Mouse (Mus musculus): ENCODE measurements around the gene Atg14. TPM values are rescaled to one million over a fixed set of nuclear protein-coding genes. Genes with fewer than 3 reads are reported as not detected.
"Not testable (repeated sequence)": the region's sequence is repeated elsewhere in the genome, so short reads cannot be mapped to it uniquely, and the experiment has no call there.

Atg14 gene
- polyA plus RNA-seq, 1 experiment: 5.5 TPM

DNA sequence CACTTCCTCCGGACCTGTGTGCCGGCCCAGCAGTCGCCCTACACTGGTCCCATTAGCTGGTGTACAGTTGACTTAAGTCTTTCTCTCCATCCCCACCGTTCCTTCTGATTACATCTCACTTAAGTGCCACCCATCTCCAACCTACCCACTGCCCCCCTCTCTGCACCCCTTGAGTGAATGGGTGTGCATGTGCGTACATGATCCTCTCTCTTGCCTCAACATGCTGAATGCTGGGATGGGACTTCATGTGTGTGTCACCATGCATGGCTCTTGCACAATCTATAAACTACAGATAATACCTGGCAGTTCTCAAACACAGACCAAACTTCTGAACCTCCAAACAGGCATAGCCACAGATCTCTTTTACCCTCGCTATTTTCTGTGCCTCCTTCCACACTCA, 18.8 kb downstream of the Atg14 start:
- 93% methylated on average over 6 of the region's 6 CpGs for WGBS
- DNase-seq (ENCODE audit: low read depth, low spot score): no peak

DNA sequence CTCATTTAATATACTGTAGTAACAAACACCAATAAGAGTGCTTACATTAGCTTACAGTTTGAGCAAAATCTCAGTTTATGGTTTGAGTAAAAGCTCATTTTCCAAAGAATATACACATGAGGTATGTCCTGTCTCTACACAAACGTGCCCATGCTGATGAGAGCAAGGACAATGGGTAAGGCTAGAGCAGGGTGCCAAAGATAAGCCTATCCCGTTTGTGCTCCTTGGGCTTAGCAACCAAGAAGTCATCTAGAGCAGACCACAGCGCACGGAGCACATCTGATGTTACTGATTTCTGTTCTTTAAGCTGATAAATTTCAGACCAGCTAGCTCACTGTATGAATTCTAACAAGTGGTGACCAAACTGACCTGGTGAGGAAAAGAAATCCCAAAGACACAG, 25.6 kb downstream of the Atg14 start:
- DNase-seq (ENCODE audit: low read depth, low spot score): no peak
- WGBS: 92% methylated on average over 4 of the region's 4 CpGs

DNA sequence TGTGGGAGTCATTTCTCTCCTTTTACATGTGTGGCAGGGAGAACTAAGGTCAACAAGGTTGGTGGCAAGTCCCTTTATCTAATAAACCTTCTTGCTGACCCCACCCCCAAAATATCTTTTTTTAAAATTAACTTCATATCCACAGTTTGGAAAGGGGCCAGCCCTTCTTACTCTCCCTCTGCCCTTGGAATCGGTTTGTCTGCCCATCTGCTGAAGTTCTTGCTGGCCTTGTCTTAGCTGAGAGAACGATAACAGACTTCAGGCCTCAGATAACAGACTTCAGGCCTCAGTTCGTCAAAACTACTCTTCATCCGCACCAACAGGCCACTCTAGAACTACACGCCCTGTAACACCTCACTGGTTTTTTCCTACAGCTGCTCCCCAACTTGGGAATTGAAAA, 26.2 kb downstream of the Atg14 start:
- DNase-seq (ENCODE audit: low read depth, low spot score): no peak
- 88% methylated on average over 5 of the region's 5 CpGs for WGBS

DNA sequence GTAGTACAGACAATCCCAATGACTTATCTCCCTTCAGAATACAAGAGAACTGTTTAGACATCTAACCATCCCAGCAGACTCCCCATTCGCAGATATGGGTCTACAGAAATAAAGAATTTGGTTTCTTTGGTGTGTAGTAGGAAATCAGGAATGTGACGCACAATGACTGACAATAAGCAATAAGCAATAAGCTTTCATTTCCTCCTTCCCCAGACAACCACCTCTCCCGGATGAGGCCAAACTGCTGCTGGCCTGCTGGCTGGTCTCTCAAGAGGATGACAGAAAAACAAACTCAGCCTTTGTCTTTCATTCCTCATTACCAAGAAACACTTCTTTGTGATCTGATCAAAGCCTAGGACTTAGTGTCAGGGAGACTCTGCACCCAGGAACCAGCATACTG, 28.2 kb downstream of the Atg14 start:
- DNase-seq (ENCODE audit: low read depth, low spot score): no peak
- 69% methylated on average over 3 of the region's 3 CpGs for WGBS

DNA sequence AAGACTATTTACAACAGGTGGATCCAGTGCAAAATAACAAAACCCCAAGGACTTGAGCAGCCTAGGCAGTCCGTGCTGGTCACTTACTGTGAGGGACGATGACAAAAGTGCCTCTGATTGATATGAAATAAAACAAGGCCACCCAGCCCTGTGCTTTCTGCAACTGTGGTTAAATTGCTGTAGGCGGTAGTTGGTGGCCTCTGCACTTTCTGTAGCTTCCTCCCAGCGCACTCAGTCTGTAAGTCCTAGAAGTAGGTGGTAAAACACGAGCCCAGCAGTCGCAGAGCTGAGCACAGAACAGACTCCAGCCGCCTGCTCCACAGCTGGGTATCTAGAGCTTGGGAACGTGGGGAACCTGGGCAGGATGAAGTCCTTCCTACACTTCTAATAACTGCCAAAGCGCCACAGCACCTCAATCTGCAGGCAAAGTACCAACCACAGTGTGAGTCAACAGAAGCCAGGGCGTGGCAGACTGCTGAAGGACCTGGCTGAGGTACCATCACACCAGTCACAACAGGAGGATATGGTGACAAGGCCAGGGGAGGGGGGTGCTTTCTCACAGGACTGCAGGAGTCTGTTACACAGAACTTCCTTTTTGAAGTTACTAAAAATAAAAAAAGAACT, 29.0 kb downstream of the Atg14 start:
- WGBS: 47% methylated on average over 10 of the region's 10 CpGs
- no peak for DNase-seq (ENCODE audit: low read depth, low spot score)

DNA sequence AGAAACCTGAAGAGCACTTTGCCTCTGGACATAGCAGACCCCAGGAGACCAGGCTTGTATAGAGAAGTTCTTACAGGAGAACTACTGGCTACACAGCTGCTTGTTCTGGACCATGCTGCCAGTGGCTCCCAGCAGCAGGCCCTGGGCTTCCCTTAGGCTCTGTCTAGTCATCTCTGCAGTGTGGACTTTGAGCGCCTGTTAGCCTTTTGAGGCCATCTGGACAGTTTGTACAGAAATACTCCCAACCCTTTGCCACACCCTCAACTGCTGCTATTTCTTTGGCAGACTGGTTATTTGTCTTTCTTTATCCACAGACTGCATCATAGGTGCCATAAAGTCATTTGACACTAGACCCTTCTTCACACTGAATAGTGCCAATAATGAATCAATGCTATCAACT, 35.4 kb downstream of the Atg14 start:
- 21% methylated on average over 1 of the region's 1 CpGs for WGBS
- DNase-seq (ENCODE audit: low read depth, low spot score): peak; percentile 93

DNA sequence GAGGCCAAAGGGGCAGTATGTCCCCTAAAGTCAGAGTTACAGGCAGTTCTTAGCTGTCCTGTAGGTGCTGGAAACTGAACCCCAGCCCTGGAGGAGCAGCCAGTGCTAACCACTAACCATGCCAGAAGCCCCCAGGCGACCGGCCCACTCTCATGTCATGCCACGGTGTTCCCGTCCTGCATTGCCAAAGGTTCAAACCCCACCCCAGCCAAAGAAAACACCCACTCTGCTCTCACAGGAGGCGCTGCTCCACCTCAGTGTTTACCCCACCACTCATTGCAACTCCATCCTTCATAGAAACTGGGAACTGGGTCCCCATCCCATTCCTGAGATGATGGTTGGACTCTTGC, 36.3 kb downstream of the Atg14 start:
- WGBS: 78% methylated on average over 5 of the region's 5 CpGs
- DNase-seq (ENCODE audit: low read depth, low spot score): no peak

DNA sequence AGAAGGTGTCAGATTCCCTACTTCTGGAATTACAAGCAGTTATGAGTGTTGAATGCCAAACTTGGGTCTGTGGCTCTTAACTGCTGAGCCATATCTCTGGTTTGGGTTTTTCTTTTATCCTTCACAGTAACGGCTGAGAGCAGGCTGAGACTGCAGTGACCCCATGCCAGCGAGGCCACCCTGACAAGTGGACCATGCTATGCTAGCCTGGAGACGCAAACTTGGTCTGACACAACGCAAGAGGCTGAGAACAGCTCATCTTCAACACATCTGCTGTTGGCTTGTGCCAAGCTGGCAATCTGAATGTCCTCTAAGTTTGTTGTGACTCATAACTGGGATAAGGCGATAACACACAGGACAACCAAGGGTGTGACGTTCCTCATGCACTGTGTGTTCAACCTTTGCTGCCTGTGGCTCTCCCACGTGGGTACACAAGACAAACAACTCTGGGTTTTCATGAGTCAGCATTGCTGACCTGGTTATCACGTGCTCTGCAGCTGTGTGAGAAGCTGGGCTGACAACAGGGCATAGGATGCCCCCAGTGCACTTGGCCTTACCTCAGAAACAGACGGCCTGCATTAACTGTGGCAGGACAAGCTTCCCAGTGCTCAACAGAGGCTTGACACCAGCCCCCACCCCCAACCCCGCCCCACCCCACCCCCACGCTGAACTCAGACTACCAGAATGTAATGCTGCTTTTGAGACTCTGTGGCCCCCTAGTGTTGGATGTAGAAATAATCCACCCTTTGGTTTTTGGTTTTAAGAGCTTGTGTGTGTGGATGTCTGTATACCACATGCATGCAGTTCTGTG, 36.9 kb downstream of the Atg14 start:
- DNase-seq (ENCODE audit: low read depth, low spot score): peak; percentile 91
- 8% methylated on average over 11 of the region's 11 CpGs for WGBS

DNA sequence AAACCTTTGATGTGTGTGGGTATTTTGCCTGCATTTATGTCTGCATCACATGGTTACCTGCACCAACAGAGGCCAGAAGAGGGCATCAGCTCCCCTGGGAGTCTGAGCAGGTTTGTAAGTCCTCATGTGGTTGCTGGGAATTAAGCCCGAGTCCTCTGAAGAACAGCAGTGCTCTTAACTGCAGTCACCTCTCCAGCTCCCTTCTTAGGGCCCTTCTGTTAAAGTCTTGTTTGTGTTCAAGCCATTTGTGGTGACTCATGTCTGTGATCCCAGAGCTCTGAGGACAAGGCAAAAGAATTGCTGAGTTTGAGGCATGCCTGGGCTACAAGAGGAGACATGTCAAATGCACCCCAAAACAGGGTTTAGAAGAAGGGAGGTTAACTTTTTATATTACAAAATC, 38.0 kb downstream of the Atg14 start:
- no peak for DNase-seq (ENCODE audit: low read depth, low spot score)
- 68% methylated on average over 1 of the region's 1 CpGs for WGBS

DNA sequence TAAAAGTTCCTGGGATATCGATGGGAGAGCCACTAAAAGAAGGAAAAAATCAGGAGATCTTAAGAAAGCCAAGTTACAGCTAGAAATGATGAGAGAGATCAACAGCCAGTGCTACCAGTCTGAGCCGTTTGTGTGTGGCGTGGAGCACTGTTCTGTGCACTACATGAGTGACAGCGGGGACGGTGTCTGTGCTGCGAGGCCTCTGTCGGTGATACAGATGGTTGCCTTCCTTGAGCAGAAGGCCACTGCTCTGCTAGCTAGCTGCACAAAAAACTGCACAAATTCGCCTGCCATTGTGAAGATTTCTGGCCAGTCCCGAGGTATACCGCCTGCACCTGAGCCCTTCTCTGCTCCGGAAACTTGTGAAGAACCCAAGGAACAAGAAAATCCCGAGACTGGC, 40.9 kb downstream of the Atg14 start:
- 94% methylated on average over 12 of the region's 12 CpGs for WGBS
- not testable (repeated sequence) for DNase-seq (ENCODE audit: low read depth, low spot score)

DNA sequence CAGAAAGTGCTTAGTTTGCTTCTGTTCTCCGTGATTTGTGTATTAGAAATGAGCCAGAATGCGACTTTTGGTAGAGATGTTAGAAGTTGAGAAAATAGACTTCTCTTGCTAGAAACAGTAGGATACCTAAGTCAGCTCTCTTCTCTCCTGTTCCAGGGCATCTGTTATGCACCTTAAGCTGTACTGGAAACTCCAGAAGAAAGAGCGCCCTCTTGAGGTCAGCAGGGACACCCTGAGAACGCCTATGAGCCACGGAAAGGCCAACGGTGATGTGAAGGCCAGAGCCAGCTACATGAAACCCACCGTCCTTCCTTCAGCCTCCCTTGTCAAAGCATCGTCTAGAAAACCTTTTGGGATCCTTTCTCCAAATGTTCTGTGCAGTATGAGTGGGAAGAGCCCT, 41.4 kb downstream of the Atg14 start:
- WGBS: 31% methylated on average over 8 of the region's 8 CpGs
- no peak for DNase-seq (ENCODE audit: low read depth, low spot score)

DNA sequence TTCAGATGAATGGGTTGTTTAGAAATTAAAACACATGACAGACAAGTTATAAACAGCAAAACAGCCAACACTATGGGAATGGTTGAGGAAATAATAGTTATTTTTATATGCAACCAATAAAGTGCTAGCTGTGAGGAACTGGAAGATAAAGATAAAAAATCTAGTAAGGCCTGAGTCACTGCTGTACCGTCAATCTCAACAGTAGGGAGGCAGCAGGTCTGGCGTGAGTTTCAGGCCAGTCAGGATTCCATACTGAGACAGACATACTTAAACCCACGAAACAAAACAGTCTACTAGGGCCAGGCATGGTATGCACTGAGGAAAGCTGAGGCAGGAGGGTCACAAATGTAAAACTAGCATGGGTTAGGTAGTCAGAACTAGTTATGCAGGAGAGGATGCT, 42.2 kb downstream of the Atg14 start:
- WGBS: 82% methylated on average over 3 of the region's 3 CpGs

DNA sequence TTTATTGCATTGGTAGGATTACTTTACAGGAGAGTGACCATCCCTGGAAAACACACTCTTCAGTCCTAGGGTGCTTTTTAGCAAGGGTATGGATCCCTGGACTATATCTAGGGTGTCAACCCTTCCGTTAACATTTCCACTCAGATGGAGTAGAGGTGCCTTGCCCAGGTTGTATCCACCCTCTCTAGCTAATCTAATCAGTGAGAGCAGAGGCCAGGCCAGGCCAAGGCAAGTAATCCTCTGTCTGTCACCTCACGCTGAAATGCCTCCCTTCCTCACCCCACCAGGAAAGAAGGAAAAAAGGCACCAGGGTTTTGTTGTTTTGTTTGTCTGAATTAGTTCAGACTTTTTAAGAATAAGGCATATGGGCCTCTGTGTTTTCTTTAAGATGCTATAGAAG, 42.6 kb downstream of the Atg14 start:
- no peak for DNase-seq (ENCODE audit: low read depth, low spot score)
- 75% methylated on average over 2 of the region's 2 CpGs for WGBS

More for the DNA sequence above, 42.2 kb downstream of the Atg14 start:
- DNase-seq (ENCODE audit: low read depth, low spot score): no peak

DNA sequence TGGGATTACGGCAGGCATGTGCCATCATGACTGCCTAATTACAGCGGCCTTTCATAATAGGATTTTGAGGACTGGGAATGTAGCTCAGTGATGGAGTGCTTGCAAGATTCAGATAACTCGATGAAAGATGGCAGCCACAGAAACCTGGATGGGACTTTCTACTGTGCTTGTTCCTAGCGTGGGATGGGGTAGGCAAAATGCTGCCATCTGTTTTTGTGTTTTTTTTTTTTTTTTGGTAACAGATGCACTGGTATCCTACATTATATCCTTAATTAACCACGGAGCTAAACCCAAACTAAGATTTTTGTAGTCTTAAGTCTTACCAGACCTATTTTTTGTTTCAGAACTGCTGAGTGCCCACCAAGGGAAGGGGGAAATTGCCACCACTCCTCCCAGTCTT, 44.6 kb downstream of the Atg14 start:
- no peak for DNase-seq (ENCODE audit: low read depth, low spot score)
- 93% methylated on average over 5 of the region's 5 CpGs for WGBS

DNA sequence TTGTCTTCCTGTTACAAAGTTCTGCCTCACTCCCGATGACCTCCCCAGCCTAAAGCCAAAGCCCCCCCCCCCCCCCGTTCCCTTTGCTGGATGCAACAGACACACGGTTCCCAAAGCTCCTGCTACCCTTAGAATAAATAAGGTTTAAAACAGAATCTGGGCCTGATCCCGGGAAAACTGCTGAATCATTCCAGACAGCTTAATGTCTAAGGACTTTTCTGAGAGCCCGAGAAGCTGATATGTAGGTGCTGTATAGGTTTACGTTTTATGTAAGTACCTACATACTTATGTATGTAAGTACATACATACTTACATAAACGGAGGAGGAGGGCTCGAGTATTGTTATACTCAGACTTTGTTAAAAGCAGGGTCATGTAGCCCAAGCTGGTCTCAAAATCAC, 45.1 kb downstream of the Atg14 start:
- WGBS: 49% methylated on average over 8 of the region's 8 CpGs
- DNase-seq (ENCODE audit: low read depth, low spot score): no peak

DNA sequence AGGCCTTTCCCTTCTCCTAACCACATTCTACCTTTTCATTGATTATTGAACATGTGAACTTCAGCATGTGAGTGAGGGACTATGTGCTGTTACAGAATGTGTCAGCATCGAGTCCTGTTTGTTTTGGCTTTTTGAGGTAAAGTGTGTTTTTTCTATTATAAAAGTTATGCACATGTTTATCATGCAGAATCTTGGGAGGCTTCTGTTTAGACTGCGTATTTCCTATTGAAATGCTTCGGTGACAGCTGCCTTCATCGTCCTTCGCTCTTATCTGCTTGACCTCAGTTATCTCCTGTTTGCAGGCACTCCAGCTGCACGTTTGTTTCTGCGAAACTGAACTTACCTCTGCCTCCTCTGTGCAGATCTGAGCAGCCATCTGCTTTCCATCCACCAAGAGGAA, 48.1 kb downstream of the Atg14 start:
- no peak for DNase-seq (ENCODE audit: low read depth, low spot score)
- 82% methylated on average over 7 of the region's 7 CpGs for WGBS

DNA sequence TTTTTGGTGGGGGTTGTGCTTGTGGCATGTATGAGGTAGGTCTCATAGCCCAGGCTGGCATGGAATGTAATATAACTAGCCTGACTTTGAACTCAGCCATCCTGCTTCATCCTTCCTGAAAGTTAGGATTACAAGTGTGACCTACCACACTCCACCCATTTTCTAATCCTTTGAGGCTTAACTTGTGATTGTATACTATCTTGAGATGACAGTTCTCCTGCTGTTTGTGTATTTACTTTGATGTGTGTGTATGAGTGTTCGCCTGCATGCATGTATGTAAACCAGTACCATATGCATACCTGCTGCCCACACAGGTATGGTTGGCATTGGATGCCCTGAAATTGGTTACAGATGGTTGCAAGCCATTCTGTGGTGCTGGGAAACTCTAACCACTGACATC, 48.8 kb downstream of the Atg14 start:
- DNase-seq (ENCODE audit: low read depth, low spot score): no peak
- 96% methylated on average over 1 of the region's 1 CpGs for WGBS

DNA sequence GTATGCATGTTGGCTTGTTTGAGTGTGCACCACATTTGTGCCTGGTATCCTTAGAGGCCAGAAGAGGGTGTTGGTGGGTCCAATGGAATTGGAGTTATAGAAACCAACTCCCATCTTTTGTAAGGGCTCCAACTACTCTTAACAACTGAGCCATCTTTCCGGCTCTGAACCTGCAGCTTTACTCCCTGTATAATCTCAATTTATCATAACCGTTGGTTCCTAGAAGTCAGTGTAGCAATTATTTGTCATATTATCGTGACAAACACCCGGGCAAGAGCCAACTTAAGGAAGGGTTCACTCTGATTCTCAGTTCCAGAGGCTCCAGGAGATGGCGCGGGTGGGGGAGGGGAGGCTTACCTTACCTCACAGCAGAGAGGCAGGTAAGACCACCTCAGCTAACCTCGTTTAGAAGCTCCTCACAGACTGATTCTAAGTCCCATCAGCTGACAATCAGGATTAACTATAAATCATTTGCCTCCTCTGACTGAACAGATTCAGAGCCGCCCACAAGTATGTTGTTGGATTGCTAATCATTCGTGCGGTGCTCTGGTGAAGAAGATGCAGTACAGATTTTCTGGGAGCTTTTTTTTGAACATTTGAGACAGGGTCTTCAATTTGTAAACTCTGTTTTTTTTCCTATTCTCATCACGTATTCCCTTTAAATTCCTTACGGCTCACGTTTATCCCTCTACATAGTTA, 49.5 kb downstream of the Atg14 start:
- WGBS: 92% methylated on average over 13 of the region's 13 CpGs
- no peak for DNase-seq (ENCODE audit: low read depth, low spot score)

DNA sequence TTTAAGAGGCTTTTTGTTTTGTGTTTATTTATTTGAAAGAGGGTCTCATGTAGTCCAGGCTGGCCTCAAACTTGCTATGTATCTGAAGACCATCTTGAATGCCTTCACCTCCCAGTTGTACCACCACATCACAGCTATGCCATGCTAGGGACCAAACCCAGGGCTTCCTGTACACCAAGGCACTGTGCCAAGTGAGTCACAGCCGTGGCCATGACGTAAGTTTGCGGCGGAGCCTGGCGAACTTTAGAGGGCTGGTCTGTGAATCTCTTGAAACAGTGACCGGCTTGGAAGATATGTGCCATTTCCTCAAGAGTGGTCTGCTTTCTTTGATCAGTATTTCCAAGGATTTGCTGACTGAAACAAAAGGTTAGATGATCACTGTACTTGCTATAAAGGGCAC, 51.8 kb downstream of the Atg14 start:
- no peak for DNase-seq (ENCODE audit: low read depth, low spot score)
- whole genome bisulfite sequencing: 15% methylated on average over 6 of the region's 6 CpGs

DNA sequence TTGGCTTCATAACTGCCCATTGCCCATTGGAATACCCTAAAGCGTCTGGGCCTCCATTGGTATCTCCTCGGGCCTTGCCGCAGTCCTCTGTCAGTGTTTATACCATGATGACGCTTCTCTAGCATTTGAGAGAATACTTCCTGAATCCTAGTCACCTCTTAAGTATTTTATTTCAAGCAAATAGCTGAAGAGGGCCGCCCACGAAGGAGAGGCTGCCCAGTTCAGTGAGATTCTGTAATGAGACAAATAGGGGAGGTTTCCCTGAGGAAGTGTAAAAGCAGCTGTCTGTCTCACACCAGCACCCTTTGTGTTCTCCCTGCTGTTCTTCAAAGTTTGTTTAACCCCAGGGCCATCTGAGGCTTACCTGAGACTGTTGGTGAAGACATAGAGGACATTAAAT, 53.7 kb downstream of the Atg14 start:
- no peak for DNase-seq (ENCODE audit: low read depth, low spot score)
- 39% methylated on average over 6 of the region's 6 CpGs for WGBS

DNA sequence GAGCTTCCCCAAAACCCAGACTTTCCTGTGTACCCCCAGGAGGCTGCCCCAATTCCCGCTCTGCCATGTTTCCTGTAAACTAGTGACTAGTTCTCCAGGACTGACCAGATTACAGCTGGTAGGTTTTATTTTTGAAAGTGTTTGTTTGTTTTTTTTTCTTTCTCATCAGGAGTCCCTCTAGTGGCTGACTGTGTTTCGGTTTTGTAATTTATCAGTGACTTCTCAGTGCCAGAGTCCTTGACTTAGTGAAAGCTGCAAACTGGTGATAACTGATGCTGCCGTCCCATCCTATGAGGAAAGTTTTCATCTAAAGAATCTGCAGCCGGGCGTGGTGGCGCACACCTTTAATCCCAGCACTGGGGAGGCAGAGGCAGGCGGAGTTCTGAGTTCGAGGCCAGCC, 54.8 kb downstream of the Atg14 start:
- no peak for DNase-seq (ENCODE audit: low read depth, low spot score)
- 79% methylated on average over 8 of the region's 8 CpGs for WGBS
